Mouse (Mus musculus): ENCODE results near the gene Hcfc2.

Gene Hcfc2

DNA sequence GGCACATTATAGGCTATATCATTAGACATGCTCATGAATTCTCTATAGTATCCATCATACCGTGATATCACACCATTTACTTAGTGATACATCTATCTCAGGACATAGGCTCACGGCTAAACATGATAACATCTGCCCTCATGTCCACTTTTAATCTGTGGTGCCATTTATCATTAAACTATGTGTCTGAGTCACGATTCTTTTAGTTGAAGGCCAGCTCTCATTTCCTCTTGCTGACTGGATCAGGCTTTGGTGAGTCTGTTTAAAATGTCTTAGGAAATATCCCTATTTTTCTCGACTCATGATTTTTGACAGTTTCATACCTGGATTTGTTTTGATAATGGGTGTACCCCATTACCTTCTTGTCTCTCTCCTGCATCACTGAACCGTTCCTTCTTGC is at the start of gene Hcfc2:
TSS of gene Hcfc2 (plus strand) at position 205 of the 400 bp plus-strand sequence.
- DNase-seq (ENCODE audit: low spot score): no peak

DNA sequence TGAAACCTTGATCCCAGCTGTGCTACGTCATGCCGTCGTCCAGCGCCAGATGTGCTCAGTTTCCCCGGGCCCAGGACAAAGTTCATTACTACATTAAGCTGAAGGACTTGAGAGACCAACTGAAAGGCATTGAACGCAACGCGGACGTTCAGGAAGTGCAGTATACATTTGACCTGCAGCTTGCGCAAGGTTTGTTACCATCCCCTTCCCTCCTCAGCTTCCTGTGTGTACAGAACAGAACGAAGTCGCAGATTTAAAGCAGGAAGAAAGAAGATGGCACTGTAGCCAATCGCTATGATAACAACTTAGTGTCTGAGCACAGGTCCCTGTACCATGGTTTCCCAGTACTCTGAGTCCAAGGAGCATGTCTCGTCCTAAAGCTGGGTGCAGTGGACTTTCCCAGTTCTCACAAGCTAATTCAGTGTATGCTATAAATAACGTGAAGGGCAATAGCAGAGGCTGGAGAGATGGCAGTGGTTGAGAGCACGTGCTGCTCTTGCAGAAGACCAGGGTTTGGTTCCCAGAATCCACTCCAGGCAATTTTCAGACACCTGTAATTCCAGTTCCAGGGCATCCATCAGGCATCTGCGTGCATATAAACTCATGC is 48.7 kb upstream of the Hcfc2 start:
- DNase-seq (ENCODE audit: low spot score): no peak

DNA sequence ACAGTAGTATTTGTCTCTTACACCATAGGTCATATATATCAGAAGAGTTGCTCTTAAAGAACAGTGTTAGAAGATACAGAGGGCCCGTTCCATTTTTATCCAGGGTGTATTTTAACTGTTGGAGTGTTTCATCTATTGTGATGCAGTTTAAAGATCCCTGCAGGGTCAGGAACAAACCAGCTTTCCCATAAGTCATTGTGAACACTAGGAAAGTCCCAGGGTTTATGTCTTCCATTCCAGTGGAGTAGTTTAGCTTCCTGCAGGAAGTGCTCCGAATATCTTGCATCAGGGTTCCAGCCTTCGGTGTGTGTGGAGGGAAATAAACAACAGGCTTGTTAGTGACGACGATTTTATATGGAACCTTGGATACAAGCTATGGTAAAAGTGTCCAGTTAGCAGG is 44.7 kb upstream of the Hcfc2 start:
- DNase-seq (ENCODE audit: low spot score): no peak

DNA sequence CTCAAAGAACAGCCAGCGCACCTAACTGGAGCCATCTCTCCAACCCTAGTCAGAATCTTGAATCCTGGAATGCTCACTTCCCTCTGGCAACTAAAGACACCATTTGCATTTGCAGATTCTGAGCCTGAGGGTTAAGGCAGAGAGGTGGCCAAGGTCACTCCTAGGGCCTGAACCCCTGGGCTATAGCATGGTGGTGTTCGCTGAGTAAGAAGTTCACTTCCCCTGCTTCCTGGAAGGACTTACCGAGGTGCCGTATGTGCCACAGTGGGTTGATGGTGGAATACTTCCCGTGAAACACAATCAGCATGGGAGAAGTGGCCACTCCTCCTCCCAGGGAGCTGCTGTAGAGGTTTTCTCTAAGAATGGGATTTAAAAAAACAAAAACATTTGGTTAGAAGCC is 43.3 kb upstream of the Hcfc2 start:
- no peak for DNase-seq (ENCODE audit: low spot score)

DNA sequence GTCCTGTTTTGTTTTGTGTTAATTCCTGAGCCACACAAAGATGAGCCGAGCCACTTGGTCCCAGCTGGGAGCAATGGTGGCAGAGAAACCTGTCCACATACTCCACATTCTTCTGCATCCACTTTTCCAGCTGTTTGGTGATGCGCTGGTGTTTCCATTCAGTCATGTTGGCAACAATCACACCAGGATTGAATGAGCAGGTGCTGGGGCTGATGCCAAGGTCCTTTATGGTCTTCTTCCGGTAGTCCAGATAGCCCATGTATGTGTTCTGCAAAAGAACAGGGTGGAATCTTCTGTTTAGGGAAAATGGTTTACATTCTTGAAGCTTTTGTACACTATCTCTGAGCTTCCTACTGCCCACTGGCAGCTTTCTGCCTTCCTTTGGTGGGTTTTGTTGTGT is 41.4 kb upstream of the Hcfc2 start:
- DNase-seq (ENCODE audit: low spot score): no peak

DNA sequence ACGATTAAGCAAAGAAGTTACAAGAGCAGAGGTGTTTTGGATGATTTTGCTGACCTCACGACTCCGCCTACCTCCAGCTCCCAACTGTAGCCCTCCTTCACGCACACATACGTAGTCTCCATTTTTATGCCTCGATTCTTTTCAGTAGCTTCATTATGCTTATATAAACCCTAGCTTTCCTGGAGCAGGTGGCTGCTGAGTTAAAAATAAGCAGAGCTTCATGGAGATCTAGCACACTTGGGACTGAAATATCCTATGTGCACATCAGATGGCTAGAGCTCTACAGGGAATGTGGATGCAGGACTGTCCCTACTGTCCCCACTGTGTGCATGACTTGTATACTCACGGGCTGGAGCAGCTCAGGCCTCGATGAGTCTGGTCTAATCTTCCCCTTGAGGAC is 34.1 kb upstream of the Hcfc2 start:
- DNase-seq (ENCODE audit: low spot score): peak; percentile 52

DNA sequence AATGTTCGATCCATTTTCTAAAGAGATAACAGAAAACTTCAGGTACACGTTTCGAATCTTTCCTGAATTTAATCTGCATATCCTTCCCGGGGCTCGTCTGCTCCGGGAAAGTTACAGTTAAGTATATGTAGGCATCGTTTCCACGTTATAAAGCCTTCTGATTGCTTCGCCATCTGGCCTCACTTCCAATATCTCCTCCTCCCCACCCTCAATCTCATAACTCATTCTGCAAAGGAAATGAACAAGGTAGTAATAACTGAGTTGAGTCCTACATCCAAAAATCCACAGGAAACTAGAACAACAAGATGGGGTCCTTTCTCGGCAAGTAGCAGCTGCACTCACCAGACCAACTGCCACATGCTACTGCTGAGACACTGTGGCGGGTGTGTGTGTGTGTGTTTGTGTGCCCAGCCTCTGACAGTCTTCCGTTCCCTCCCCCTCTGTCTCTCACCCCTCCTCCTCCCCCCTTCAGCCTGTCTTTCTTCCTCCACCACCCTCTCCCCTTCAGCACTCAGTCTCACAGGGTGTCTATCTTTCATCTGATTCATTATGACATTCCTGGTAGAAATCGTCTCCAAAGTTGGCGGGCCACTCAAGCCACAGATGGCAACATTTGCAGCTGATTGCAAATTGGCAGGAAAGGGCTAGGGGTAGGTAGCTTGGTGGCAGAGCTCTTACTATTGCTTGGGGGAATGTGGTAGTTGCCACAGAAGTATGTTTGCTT is 33.5 kb upstream of the Hcfc2 start:
- peak; percentile 71 for DNase-seq (ENCODE audit: low spot score)

DNA sequence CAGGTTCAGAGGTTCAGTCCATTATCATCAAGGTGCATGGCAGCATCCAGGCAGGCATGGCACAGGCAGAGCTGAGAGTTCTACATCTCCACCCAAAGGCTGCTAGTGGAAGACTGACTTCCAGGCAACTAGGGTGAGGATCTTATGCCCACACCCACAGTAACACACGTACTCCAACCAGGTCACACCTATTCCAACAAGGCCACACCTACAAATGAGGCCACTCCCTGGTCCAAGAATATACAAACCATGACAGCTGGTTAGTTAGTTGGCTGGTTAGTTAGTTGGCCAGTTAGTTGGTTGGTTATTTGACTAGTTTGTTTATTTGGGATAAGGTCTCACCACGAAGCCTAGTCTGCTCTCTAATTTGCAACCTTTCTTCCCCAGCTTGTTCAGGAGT is 32.7 kb upstream of the Hcfc2 start:
- DNase-seq (ENCODE audit: low spot score): no peak

DNA sequence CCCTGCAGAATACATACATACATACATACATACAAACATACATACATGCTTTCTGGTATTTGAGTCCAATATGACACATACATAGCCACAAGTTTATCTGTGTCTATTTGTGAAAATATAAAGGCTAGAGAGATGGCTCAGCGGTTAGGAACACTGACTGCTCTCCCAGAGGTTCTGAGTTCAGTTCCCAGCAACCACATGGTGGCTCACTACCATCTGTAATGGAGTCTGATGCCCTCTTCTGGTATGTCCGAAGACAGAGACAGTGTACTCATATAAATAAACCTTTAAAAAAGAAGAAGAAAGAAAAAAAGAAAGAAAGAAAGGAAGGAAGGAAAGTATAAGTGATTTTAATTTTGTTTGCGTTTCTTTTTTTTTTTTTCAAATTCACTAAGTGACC is 30.0 kb upstream of the Hcfc2 start:
- DNase-seq (ENCODE audit: low spot score): no peak

DNA sequence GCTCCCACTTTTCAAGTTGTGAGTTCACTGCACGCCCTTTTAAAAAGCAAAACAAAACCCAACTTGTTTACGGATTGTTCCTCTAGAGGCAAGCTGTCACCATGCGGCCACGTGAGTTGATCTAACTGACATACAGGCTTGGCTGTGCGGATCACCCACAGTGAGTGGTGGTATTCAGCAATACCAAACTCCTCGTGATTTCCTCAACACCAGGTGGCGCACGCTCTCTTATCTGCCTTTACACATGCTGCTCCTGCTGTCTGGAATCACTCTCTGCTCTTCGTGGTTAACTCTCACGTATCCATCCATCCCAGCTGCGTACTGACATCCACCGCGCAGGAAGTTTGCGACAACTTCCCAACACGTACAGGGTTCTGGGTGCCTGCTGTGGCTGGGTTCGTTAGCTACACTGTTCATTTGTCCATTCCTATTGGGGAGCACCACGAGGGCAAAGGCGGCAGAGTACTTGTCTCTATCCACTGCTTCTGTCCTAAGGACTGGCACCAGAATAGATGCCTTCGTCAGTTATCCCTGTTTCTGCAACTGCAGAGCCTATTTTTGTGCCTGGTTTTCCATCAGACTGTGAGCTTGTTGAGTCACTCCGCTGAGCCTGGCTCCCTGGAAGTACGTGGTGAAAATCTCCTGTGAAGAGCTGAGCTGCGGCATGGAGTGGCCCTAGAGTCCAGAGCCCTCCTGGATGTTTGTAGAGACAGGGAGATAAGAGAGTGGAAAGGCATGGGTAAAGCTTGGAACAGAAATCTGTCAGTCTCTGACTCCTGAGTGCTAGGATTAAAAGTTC is 29.3 kb upstream of the Hcfc2 start:
- peak; percentile 92 for DNase-seq (ENCODE audit: low spot score)

DNA sequence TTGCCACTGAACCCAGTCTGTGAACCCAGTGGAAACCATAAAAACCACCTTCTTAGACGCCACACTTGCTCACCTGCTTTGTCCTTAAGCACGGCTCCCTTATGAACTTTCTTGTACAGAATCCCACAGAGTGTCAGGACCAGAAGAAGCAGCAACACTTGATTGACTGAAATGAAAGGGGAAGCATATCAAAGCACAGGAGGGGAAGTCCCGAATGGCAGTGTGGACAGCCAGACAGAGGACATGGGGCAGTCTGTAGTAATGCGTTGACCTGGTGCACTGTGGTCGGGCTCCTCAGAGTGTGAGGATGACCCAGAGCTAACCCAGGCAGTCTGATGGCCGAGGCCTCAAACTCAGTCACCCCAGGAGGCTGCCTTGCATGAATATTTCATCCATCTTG is 25.8 kb upstream of the Hcfc2 start:
- DNase-seq (ENCODE audit: low spot score): no peak

DNA sequence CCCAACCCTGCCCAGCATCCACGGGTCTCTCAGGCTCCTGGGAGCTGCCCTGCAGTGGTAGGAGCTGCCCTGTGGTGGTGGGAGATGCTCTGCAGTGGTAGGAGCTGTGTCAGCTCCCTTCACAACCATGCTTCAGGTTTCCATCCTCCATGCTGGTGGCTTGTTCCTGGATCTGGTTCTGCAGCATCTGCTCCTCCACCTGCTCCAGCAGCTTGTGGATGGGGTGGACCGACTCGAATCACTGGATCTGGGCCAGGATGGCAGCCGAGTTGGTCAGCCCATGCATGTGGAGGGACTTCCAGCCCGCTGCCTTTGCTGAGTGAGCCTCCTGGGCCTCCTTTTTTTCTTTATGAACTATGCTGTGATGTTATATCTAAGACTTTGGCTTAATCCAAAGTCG is 19.0 kb upstream of the Hcfc2 start:
- peak; percentile 59 for DNase-seq (ENCODE audit: low spot score)

DNA sequence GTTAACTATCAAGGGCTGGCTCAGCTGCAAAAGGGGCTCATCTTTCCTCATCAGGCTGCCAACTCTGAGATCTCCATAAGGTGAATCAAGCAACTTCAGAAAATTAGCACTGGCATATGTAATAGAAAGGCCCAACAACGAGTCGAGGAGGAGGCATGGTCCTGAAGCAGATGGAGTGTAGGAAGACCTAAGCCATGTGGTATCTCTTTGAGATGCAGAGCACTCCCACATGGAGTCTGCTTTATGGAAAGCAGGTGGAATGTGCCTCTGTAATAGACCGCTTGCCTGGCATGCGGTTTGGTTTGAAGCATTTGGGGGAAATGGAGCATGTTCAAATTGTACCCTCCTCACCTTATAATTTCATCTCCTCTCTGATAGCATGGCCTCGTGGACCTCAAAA is 15.2 kb upstream of the Hcfc2 start:
- peak; percentile 75 for DNase-seq (ENCODE audit: low spot score)

DNA sequence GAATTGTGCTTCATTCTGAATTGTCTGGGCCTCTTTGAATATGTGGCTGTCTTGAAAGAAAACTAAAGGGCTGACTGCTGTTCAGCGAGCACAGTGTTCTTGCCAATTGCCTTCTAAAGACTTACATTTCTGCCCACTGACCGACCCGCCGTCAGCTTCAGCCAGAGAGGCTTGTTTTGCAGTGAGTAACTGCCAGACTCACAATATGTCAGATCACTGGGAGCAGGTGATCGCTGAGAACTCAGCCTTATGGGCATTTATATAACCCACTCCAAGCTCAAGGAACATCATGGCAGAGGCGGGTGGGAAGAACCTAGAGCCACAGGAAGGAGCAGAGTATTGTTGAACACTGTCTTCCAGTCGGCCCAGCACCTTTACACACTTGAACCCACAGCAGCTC is 14.3 kb upstream of the Hcfc2 start:
- DNase-seq (ENCODE audit: low spot score): no peak

DNA sequence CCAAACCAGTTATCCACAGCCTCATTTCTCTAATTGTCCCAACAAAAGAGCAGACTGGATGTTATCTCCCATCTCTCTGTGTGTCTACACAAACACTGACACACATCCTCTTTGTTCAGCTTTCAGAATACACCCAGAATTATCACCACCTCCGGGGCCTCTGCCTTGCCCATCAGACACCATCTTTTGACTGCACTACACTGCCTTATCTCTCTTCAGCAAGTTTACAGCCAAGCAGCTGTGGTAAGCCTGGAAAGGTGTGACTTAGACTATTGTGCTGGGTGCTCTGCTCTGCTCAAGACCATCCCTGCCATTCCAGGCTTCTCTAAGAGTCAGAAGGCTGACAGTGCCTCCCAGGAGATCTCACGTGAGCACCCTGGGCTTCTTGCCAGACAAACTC is 10.5 kb upstream of the Hcfc2 start:
- DNase-seq (ENCODE audit: low spot score): no peak

DNA sequence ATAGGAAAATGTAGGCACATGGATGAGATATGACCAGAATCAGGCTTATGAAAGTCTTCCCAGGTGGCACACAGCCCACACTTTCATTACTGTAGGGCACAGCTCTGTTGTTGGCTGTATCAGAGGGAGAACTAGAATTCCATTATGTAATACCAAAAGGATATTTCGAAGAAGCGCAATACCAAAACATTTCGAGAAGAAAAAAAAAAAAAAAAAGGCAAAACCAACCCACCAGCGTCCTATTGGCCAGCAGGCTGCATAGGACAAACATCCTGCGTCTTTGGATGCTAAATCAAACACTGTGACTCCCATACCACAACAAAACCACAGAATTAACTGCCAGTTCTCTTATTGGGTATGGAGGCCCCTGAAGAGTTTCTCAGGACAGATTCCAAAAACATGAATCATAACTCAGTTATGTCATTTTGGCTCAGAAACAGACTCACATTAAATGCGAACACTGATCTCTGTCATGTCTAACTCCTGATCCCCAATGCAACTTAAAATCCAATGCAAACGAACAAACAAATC is 6.2 kb upstream of the Hcfc2 start:
- peak; percentile 52 for DNase-seq (ENCODE audit: low spot score)

DNA sequence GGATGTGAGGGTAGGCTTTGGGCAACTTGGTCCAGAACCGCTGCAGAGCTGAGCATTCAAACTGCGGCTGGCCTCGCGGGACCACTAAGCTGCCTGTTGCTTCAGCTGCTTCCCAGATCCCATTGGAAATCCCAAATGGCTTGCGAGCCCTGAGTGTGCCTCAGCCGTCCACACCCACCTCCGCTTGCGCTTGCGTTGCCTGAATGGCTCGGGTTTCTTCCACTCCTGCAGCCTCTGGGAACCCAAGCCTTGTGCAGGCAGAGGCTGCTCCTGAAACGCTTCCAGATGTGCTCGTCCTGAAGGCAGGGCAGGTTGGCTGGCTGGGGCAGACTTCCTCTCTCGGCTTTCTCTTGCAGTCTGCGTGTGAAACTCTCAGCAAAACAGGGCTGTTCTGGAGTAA is 5.5 kb upstream of the Hcfc2 start, which contains the start of gene Glt8d2:
TSS of gene Glt8d2 (minus strand) at position 157 of the 400 bp plus-strand sequence.
- peak; percentile 48 for DNase-seq (ENCODE audit: low spot score)

DNA sequence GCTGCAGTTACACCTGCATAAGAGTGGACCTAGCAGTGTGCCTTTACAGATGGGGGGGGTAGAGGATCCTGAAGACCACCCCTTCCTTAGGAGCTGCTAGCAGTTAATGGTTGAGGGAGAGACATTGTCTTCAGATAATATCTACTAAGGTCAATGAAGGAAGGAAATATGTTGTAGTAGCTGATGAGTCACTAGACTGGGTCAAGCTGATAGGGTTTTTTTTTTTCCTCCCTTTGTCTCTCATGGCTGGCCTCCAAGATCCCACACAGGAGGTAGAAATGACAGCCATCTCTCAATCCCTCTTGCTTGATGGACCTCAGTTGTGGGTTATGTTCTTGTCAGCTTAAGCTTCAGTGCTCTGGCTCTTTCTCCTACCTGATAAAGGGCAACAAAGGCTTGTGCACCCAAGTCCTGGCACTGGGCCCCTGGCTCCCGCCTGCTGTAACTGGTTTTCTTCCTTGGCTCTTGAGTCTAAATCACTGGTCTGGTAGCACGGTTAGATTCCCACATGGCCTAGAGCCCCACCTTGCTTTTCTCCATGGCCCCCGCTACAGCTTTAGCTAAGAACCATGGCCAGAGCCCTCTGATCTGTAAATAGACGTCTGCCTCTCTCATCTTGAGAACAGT is 606 bp downstream of the Hcfc2 start:
- no peak for DNase-seq (ENCODE audit: low spot score)

DNA sequence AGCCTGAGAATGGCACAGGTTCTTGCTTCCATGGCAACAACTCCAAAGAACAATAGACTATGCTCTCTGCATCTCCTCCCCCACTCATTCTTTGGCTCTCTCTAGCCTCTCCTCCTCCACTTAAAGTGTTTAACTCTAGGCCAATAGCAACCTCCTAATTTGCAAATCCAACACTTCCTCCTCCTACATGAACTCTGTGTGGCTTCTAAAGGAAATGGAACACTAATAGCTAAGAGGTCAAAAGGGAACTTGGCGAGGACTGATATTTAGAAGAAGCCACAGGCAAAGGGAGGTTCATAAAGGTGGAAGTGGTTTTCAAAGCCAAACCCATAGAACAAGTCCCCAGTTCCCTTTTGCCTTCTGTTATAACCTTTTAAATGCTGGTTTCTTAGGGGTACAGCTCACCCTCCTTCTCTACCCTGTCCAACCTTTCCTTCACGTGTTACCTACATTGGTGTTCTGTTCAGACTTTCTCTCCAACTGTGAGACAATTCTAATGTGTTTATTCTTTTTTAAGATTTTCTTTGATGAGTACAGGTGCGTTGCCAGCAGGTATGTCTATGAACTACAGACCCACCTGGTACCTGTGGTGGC is 1.4 kb downstream of the Hcfc2 start:
- DNase-seq (ENCODE audit: low spot score): no peak

DNA sequence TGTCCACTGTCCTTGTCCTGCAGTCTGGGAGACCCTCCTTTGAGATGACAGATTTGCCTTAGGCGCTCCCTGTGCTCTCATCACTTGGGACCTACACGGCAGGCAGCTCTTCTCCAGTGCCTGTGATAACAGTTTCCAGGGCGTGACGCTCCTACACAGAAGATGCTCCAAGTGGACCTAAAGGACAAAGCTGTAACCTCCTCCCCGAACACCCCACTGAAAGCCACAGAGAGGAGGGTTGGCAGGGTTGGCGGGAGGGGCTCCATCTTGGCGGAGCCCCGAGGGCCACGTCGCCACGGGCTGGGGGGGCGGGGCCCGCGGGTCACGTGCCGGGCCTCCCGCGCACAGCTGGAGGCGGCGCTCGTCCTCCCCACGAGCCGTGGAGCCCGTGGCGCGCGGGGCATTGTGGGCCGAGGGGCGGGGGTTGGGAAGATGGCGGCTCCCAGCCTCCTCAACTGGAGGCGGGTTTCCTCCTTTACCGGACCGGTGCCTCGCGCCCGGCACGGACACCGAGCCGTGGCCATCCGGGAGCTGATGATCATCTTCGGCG is 2.8 kb downstream of the Hcfc2 start:
- peak; percentile 85 for DNase-seq (ENCODE audit: low spot score)

DNA sequence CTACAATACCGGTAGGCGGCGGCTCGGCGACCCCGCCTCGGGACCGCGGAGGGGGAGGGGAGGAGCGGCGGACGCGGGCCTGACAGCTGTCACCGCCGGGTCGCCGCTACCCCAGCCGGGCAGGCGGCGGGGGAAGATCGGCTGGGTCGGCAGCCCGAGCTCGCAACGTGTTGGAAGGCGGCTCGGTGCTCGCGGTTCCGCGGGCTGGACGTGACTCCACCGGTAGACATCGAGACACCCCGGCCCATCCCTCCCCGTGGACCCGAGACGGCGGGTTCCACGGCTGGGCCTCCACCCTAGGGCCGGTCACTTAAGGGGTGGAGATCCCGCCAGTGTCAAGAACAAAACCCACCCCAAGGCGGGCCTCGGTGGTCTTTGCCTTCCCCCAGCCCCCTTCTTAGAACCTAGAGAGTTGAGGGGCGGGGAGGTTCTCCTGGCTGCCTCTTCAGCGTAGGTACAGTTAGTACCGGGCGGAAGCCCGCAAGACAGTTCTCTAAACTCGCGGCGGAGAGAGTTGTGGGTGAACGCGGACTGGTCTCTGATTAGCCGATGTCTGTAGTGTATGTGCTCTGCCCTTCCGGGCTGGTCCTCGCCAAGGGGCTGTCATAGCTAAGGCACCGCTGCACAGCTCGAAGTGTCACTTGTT is 3.5 kb downstream of the Hcfc2 start:
- no peak for DNase-seq (ENCODE audit: low spot score)
